7 mouse cellular contexts compared by ENCODE assay signal in the genomic region with DNA sequence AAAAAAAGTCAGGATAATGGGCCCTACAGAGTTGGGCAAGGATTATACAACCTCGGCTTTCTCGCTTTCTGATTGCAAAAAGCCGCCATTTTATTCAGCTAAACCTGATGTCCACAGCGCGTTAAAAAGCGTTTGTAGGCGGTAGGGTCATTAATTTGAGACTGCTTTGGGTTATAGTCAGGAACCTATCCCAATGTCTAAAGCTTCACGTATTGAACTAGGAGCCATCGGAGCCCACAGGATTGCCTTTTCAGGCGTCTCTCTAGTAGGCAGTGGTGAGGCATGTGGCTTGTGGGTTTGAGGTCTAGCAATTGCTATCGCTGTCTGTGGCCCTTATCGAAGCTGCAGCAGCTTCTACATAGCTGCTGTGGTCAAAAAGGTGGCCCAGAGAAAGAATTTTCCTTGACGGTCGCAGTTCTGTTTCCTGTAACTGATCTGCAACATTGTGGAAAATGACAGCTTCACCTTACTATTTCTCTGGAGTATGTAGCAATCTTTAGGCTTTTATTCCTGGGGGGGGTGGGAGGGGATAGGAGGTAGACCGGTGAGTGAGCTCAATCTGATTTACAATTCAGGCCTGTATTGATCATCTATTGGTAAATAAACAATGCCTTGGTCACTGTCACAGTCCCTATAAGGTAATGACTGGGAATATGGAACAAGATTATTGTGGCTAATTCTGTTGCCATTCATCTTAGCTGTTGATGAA. TPM values are rescaled to one million over a fixed set of nuclear protein-coding genes. Genes with fewer than 3 reads are reported as not detected.
DNase-seq lines count a peak whose midpoint lies in the region; ATAC-seq and TF ChIP-seq lines count a peak whose summit lies in the region.

No protein-coding gene starts in this region.

- peak overlapping the region; percentile 97 for H3K27ac ChIP-seq in forebrain, postnatal 0 days (ENCODE audit: low read depth, low read length)
- peak overlapping the region; percentile 53 for H3K27ac ChIP-seq in neural tube, embryonic 11.5 days (ENCODE audit: low read depth, low read length)

- no peaks in the 10 kb centered on the region for H3K27me3 ChIP-seq in forebrain, postnatal 0 days (ENCODE audit: insufficient read depth, low read length)
- no peaks in the 10 kb centered on the region for H3K27me3 ChIP-seq in neural tube, embryonic 11.5 days (ENCODE audit: control insufficient read depth, insufficient read depth, low read length)

- DNase-seq in right cerebral cortex, adult 2 months (ENCODE audit: low spot score in 2 of 2): peak; percentile 27 to 43
- DNase-seq in right cerebral cortex, postnatal 10 days (ENCODE audit: low spot score in 2 of 2): no peak
- peak; percentile 49 for DNase-seq in brain, adult 2 months (ENCODE audit: low read depth, low spot score)
- peak; percentile 73 for DNase-seq in forebrain, postnatal 0 days
- peak; percentile 61 for DNase-seq in liver
- peak; percentile 35 for DNase-seq in neural tube, embryonic 11.5 days (ENCODE audit: low spot score)
- DNase-seq in right cerebral cortex, adult 18-20 months: no peak

- H3K4me1 ChIP-seq in forebrain, postnatal 0 days (ENCODE audit: insufficient read depth): peaks cover 12% of the 10 kb centered on the region; the same call in 1 of the 2 replicates
- H3K4me1 ChIP-seq in neural tube, embryonic 11.5 days (ENCODE audit: control insufficient read depth, insufficient read depth, low read length): peaks cover 6% of the 10 kb centered on the region

- no peak for TF ChIP-seq CTCF in forebrain, postnatal 0 days (IDR thresholded peaks at IDR 0.05; ENCODE audit: low read depth)

- H3K9ac ChIP-seq in forebrain, postnatal 0 days: peak overlapping the region; percentile 97
- peak overlapping the region; percentile 82 for H3K9ac ChIP-seq in neural tube, embryonic 11.5 days (ENCODE audit: low read length)

- 2% methylated on average over 15 of the region's 15 CpGs for WGBS in forebrain, postnatal 0 days
- 1% methylated on average over 15 of the region's 15 CpGs for WGBS in neural tube, embryonic 11.5 days

- H3K4me2 ChIP-seq in forebrain, postnatal 0 days (ENCODE audit: low read depth): peak overlapping the region; percentile 81
- H3K4me2 ChIP-seq in neural tube, embryonic 11.5 days (ENCODE audit: low read depth): peak overlapping the region; percentile 96

- ATAC-seq in forebrain, postnatal 0 days: peak; percentile 32; the same call in 1 of the 2 replicates
- no peak for ATAC-seq in neural tube, embryonic 11.5 days (ENCODE audit: insufficient read depth, low FRiP score, low TSS enrichment)

- H3K4me3 ChIP-seq in forebrain, postnatal 0 days (ENCODE audit: low read depth, low read length): peak overlapping the region; percentile 76
- peak overlapping the region; percentile 73 for H3K4me3 ChIP-seq in neural tube, embryonic 11.5 days (ENCODE audit: low read depth, low read length)

- no peaks in the 10 kb centered on the region for H3K9me3 ChIP-seq in forebrain, postnatal 0 days (ENCODE audit: low read length)
- no peaks in the 10 kb centered on the region for H3K9me3 ChIP-seq in neural tube, embryonic 11.5 days (ENCODE audit: control insufficient read depth, low read length)

- peaks cover 32% of the 10 kb centered on the region for H3K36me3 ChIP-seq in forebrain, postnatal 0 days (ENCODE audit: insufficient read depth)
- peaks cover 9% of the 10 kb centered on the region for H3K36me3 ChIP-seq in neural tube, embryonic 11.5 days (ENCODE audit: control insufficient read depth, insufficient read depth, low read length)

RNA-seq across cellular contexts. Expression of gene Rab42, which starts 6.1 kb away (rescaled TPM):
- total RNA-seq in forebrain, postnatal 0 days (2014; rRNA removed): 0.71 and 1.8 TPM in 2 replicates
- polyA plus RNA-seq in forebrain, postnatal 0 days (2015; fragmentation: Nextera tagmentation; extraction: Ambion mirVana): 2.3 and 2.5 TPM in 2 replicates
- polyA plus RNA-seq in neural tube, embryonic 11.5 days (2014; fragmentation: Nextera tagmentation; extraction: Ambion mirVana): 0.74 and 0.78 TPM in 2 replicates

RNA-seq across cellular contexts. Expression of gene Trnau1ap, which starts 20.0 kb away (rescaled TPM):
- 57.2 and 62.1 TPM in 2 replicates for total RNA-seq in forebrain, postnatal 0 days (2014; rRNA removed)
- polyA plus RNA-seq in forebrain, postnatal 0 days (2015; fragmentation: Nextera tagmentation; extraction: Ambion mirVana): 62.1 and 75.6 TPM in 2 replicates
- polyA plus RNA-seq in neural tube, embryonic 11.5 days (2014; fragmentation: Nextera tagmentation; extraction: Ambion mirVana): 79.3 and 82.9 TPM in 2 replicates

RNA-seq across cellular contexts. Expression of gene Taf12, which starts 35.1 kb away (rescaled TPM):
- total RNA-seq in forebrain, postnatal 0 days (2014; rRNA removed): 8.0 and 15.2 TPM in 2 replicates
- 27.8 and 30.5 TPM in 2 replicates for polyA plus RNA-seq in forebrain, postnatal 0 days (2015; fragmentation: Nextera tagmentation; extraction: Ambion mirVana)
- 59.7 and 59.8 TPM in 2 replicates for polyA plus RNA-seq in neural tube, embryonic 11.5 days (2014; fragmentation: Nextera tagmentation; extraction: Ambion mirVana)

RNA-seq across cellular contexts. Expression of gene Rcc1, which starts 44.1 kb away (rescaled TPM):
- 19.1 and 22.4 TPM in 2 replicates for total RNA-seq in forebrain, postnatal 0 days (2014; rRNA removed)
- 23.3 and 24.9 TPM in 2 replicates for polyA plus RNA-seq in forebrain, postnatal 0 days (2015; fragmentation: Nextera tagmentation; extraction: Ambion mirVana)
- polyA plus RNA-seq in neural tube, embryonic 11.5 days (2014; fragmentation: Nextera tagmentation; extraction: Ambion mirVana): 68.2 and 70.8 TPM in 2 replicates

RNA-seq across cellular contexts. Expression of gene Gmeb1, which starts 47.9 kb away (rescaled TPM):
- 17.1 and 21.3 TPM in 2 replicates for total RNA-seq in forebrain, postnatal 0 days (2014; rRNA removed)
- 18.0 and 34.0 TPM in 2 replicates for polyA plus RNA-seq in forebrain, postnatal 0 days (2015; fragmentation: Nextera tagmentation; extraction: Ambion mirVana)
- 36.9 and 41.6 TPM in 2 replicates for polyA plus RNA-seq in neural tube, embryonic 11.5 days (2014; fragmentation: Nextera tagmentation; extraction: Ambion mirVana)

Comparison
In these comparisons a context has a peak if more than half of its experiments do, and no peak if none do; other contexts are left out.
1. DNase-seq: peak in right cerebral cortex, adult 2 months (2 of 2), brain, adult 2 months (single experiment), forebrain, postnatal 0 days (single experiment), liver (single experiment) and neural tube, embryonic 11.5 days (single experiment); none in right cerebral cortex, postnatal 10 days (0 of 2) and right cerebral cortex, adult 18-20 months (single experiment).